Mouse (Mus musculus): Measurements from ENCODE around the gene Il6ra. TPM values are rescaled to one million over a fixed set of nuclear protein-coding genes. Genes with fewer than 3 reads are reported as not detected.

Gene Il6ra
- total RNA-seq (2023), result 94.7 TPM

GRCm38 (mm10) chr3:89912543-89913391 lies at the start of gene Il6ra:
Gene Il6ra, minus strand, starts transcription at chr3:89913196.

GRCm38 (mm10) chr3:89830815-89831591 lies 82.0 kb downstream of the Il6ra start, which contains the start of gene She:
Gene She, plus strand, starts transcription at chr3:89831370.

Other genes with a start within 250 kb of the Il6ra start
- 145 TPM for gene Adar, start 198.2 kb downstream of the Il6ra start, total RNA-seq (2023)
- 2.9 TPM for gene Chrnb2, start 148.6 kb downstream of the Il6ra start, total RNA-seq (2023)
- 74.4 TPM for gene Ube2q1, start 139.6 kb downstream of the Il6ra start, total RNA-seq (2023)
- gene She, start 81.8 kb downstream of the Il6ra start, total RNA-seq (2023), result 1.0 TPM
- gene Atp8b2, start 50.3 kb upstream of the Il6ra start, total RNA-seq (2023), result 110 TPM
- 50.9 TPM for gene Hax1, start 85.6 kb upstream of the Il6ra start, total RNA-seq (2023)
- gene 4933434E20Rik, start 138.4 kb upstream of the Il6ra start, total RNA-seq (2023), result 90.4 TPM
- 289 TPM for gene Ubap2l, start 139.4 kb upstream of the Il6ra start, total RNA-seq (2023)
- gene Tpm3, start 159.5 kb upstream of the Il6ra start, total RNA-seq (2023), result 536 TPM
- gene Nup210l, start 190.9 kb upstream of the Il6ra start, total RNA-seq (2023), result 1.1 TPM